Mouse (Mus musculus) forebrain, embryonic 11.5 days (tissue): Measurements from ENCODE around the gene Gm14085. TPM values are rescaled to one million over a fixed set of nuclear protein-coding genes. Genes with fewer than 3 reads are reported as not detected.

ENCODE experiments used
- ATAC-seq: fragments of 200-750 bp; cut with Nextera tagmentation; replicated peaks from 2 replicates; pipeline ENCODE4 v1.8.0; 2017; ENCODE audit warnings: moderate TSS enrichment; ENCODE audit not compliant: low FRiP score
- DNase-seq: peaks from one replicate; pipeline ENCODE4 v3.0.0-alpha.2; 2017; ENCODE audit warnings: low spot score
- H3K27ac ChIP-seq: fragments of 300-500 bp; sonication (generic); 2 replicates; pipeline ENCODE4 v1.5.1; 2014; ENCODE audit warnings: low read depth, low read length
- H3K27me3 ChIP-seq: fragments of 300-500 bp; sonication (generic); 2 replicates; pipeline ENCODE4 v1.6.1; 2014; ENCODE audit warnings: mild to moderate bottlenecking, low read length, mixed read lengths; ENCODE audit not compliant: control insufficient read depth, insufficient read depth
- H3K36me3 ChIP-seq: fragments of 300-500 bp; sonication (generic); 2 replicates; pipeline ENCODE4 v1.6.1; 2014; ENCODE audit warnings: mild to moderate bottlenecking, low read length, moderate library complexity, mixed read lengths; ENCODE audit not compliant: control insufficient read depth, insufficient read depth
- H3K4me1 ChIP-seq: fragments of 300-500 bp; sonication (generic); replicated peaks from 2 replicates; pipeline ENCODE4 v1.6.1; 2014; ENCODE audit warnings: low read length, mixed read lengths; ENCODE audit not compliant: control insufficient read depth, insufficient read depth
- H3K4me2 ChIP-seq: fragments of 300-500 bp; sonication (generic); 2 replicates; pipeline ENCODE4 v1.6.1; 2014; ENCODE audit warnings: low read depth, mild to moderate bottlenecking, low read length, moderate library complexity, mixed read lengths; ENCODE audit not compliant: severe bottlenecking
- H3K4me3 ChIP-seq: fragments of 300-500 bp; sonication (generic); 2 replicates; pipeline ENCODE4 v1.5.1; 2014; ENCODE audit warnings: low read depth, low read length
- H3K9ac ChIP-seq: fragments of 300-500 bp; sonication (generic); 2 replicates; pipeline ENCODE4 v1.6.1; 2014; ENCODE audit warnings: low read length
- H3K9me3 ChIP-seq: fragments of 300-500 bp; sonication (generic); 2 replicates; pipeline ENCODE4 v1.6.1; 2016; ENCODE audit warnings: low read length, mixed read lengths; ENCODE audit not compliant: control insufficient read depth
- WGBS: fragments of 180-500 bp; shearing (Covaris S2); extraction: QIAGEN DNeasy Blood & Tissue Kit; methylation state at CpG from one replicate; pipeline ENCODE4 v1.1.7; 2014; 5-methylcytosine and 5-hydroxymethylcytosine counted together
- polyA plus RNA-seq: library from polyadenylated mRNA; unstranded; fragments of >200 nt; fragmentation: Nextera tagmentation; extraction: Ambion mirVana; gene quantifications from 2 replicates; pipeline ENCODE4 v1.2.1, GENCODE M21; 2014

Gm14085 gene
- polyA plus RNA-seq, 1 experiment from 2014 or later = not detected

GRCm38 (mm10) chr2:122571326-122571725, 86.6 kb downstream of the Gm14085 start:
- Histone ChIP-seq H3K4me2 (no peak overlapping the region), H3K9me3 (no peaks in the 10 kb centered on the region), H3K4me1 (no peaks in the 10 kb centered on the region), H3K9ac (no peak overlapping the region), H3K4me3 (no peak overlapping the region), H3K27ac (no peak overlapping the region), H3K36me3 (no peaks in the 10 kb centered on the region), H3K27me3 (no peaks in the 10 kb centered on the region)
- ATAC-seq (no peak), DNase-seq (no peak)
- 83% methylated on average over 4 of the region's 4 CpGs for WGBS

- Histone ChIP-seq H3K27ac (no peak overlapping the region), H3K36me3 (no peaks in the 10 kb centered on the region), H3K4me2 (no peak overlapping the region), H3K4me1 (no peaks in the 10 kb centered on the region), H3K9me3 (no peaks in the 10 kb centered on the region), H3K4me3 (no peak overlapping the region), H3K9ac (no peak overlapping the region), H3K27me3 (no peaks in the 10 kb centered on the region)
- ATAC-seq = no peak
- 81% methylated on average over 1 of the region's 1 CpGs for WGBS
- no peak for DNase-seq
Observed at GRCm38 (mm10) chr2:122572438-122572837, 87.7 kb downstream of the Gm14085 start.

- Histone ChIP-seq H3K9ac (no peak overlapping the region), H3K27me3 (no peaks in the 10 kb centered on the region), H3K36me3 (no peaks in the 10 kb centered on the region), H3K9me3 (no peaks in the 10 kb centered on the region), H3K27ac (no peak overlapping the region), H3K4me1 (no peaks in the 10 kb centered on the region), H3K4me3 (no peak overlapping the region), H3K4me2 (no peak overlapping the region)
- ATAC-seq (no peak), DNase-seq (no peak)
- WGBS = 81% methylated on average over 11 of the region's 11 CpGs
Observed at GRCm38 (mm10) chr2:122575470-122575869, 90.7 kb downstream of the Gm14085 start.

- Histone ChIP-seq H3K36me3 (no peaks in the 10 kb centered on the region), H3K27ac (no peak overlapping the region), H3K4me3 (no peak overlapping the region), H3K9me3 (no peaks in the 10 kb centered on the region), H3K4me2 (no peak overlapping the region), H3K4me1 (no peaks in the 10 kb centered on the region), H3K27me3 (no peaks in the 10 kb centered on the region), H3K9ac (no peak overlapping the region)
- no peak for ATAC-seq
- no peak for DNase-seq
- 78% methylated on average over 5 of the region's 5 CpGs for WGBS
Observed at GRCm38 (mm10) chr2:122576295-122576694, 91.6 kb downstream of the Gm14085 start.

- Histone ChIP-seq H3K9me3 (no peaks in the 10 kb centered on the region), H3K4me2 (no peak overlapping the region), H3K36me3 (no peaks in the 10 kb centered on the region), H3K4me1 (no peaks in the 10 kb centered on the region), H3K9ac (no peak overlapping the region), H3K27me3 (no peaks in the 10 kb centered on the region), H3K27ac (no peak overlapping the region), H3K4me3 (no peak overlapping the region)
- no peak for ATAC-seq
- DNase-seq = no peak
- 83% methylated on average over 1 of the region's 1 CpGs for WGBS
Observed at GRCm38 (mm10) chr2:122577316-122577715, 92.6 kb downstream of the Gm14085 start.

Other genes starting within 250 kb of the Gm14085 start
- not detected in 2 replicates for gene Duox2, start 186.5 kb upstream of the Gm14085 start, polyA plus RNA-seq
- gene Duoxa2, start 186.0 kb upstream of the Gm14085 start, polyA plus RNA-seq = not detected in 2 replicates
- gene Duoxa1, start 171.2 kb upstream of the Gm14085 start, polyA plus RNA-seq = not detected in 2 replicates
- 0.05 TPM in 1 of 2 replicates, not detected in the other for gene Duox1, start 169.3 kb upstream of the Gm14085 start, polyA plus RNA-seq
- 5.2 and 6.9 TPM in 2 replicates for gene Shf, start 115.8 kb upstream of the Gm14085 start, polyA plus RNA-seq
- not detected in 2 replicates for gene Slc28a2, start 58.5 kb upstream of the Gm14085 start, polyA plus RNA-seq
- gene Gatm, start 126.4 kb downstream of the Gm14085 start, polyA plus RNA-seq = 19.6 and 19.9 TPM in 2 replicates
- 0.27 and 0.51 TPM in 2 replicates for gene AA467197, start 152.0 kb downstream of the Gm14085 start, polyA plus RNA-seq
- gene Slc30a4, start 217.7 kb downstream of the Gm14085 start, polyA plus RNA-seq = 6.8 and 9.6 TPM in 2 replicates